Mouse (Mus musculus) c-Kit-positive CD71-negative TER-119-negative erythroid progenitor cells, embryonic 14.5 days (primary cell): ENCODE results near the gene Lrrc1.

Source experiments
- DNase-seq: peaks from one replicate; pipeline ENCODE4 v3.0.0-alpha.2; 2013; ENCODE audit warnings: low read depth

Gene Lrrc1

GRCm38 (mm10) chr9:77426110-77426509 lies 118.6 kb downstream of the Lrrc1 start:
- DNase-seq, result no peak

- no peak for DNase-seq
Observed at GRCm38 (mm10) chr9:77425553-77425952, 119.1 kb downstream of the Lrrc1 start.

GRCm38 (mm10) chr9:77420200-77420585 lies 124.5 kb downstream of the Lrrc1 start:
- no peak for DNase-seq

- DNase-seq, result no peak
Observed at GRCm38 (mm10) chr9:77419501-77420199, 125.0 kb downstream of the Lrrc1 start.

- DNase-seq, result no peak
Observed at GRCm38 (mm10) chr9:77418800-77419199, 125.9 kb downstream of the Lrrc1 start.

DNA sequence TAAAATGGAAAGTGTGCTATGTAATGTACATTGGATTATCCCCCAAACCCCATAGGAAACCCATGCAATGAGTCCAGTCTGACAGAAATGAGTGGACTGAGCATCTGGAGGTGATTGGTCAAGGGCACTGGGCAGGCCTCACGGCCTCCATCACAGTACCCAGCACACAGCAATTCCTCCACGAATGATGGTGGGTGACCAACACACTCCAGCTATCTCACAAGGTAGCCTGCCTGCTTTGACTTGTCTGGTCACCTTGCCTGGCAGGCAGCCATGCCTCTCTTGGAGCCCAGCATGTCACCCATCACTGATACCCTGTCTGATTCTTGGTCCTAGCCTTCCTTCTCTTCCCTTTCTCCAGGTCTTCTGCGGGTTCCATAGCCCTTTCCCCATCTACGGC lies 128.2 kb downstream of the Lrrc1 start:
- no peak for DNase-seq

DNA sequence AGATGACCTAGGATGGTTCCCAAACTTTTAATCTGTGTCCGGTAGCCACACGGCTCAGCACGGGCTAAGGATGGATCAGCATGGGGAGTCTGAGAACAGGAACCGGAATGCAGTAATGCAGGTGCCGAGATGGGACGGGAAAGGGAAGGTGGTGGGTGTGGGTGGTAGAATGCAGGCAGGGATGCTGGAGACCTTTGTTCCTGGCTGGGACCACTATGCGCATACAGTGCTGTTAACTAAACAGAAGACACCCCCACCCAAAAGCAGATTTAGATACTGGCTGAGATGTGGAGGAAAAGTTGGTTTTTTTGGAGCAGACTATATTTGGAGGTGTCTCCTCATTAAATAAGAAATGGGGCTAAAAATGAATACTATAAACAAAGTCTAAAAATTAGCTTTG lies 128.7 kb downstream of the Lrrc1 start:
- DNase-seq, result no peak

GRCm38 (mm10) chr9:77411830-77412425 lies 132.7 kb downstream of the Lrrc1 start:
- DNase-seq, result no peak

DNA sequence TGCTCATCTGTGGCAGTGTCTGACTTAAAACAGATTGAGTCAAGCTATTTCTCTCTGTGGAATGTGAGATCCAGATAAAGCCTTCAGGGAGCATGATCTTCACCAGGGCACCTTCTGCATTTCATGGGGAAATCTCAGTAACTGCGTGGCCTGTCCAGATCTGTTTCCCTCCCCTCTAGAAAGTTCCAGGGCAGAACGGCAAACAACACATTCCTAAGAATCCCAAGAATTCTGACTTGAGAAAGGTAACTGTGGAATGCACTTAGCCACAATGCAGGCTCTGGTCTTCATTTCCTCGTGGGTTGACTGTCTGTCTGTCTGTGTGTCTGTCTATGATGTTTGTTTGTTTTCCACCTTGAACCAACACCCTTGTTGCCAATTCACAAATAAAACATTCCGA lies 133.7 kb downstream of the Lrrc1 start:
- no peak for DNase-seq

GRCm38 (mm10) chr9:77410524-77410923 lies 134.1 kb downstream of the Lrrc1 start:
- DNase-seq, result no peak

DNA sequence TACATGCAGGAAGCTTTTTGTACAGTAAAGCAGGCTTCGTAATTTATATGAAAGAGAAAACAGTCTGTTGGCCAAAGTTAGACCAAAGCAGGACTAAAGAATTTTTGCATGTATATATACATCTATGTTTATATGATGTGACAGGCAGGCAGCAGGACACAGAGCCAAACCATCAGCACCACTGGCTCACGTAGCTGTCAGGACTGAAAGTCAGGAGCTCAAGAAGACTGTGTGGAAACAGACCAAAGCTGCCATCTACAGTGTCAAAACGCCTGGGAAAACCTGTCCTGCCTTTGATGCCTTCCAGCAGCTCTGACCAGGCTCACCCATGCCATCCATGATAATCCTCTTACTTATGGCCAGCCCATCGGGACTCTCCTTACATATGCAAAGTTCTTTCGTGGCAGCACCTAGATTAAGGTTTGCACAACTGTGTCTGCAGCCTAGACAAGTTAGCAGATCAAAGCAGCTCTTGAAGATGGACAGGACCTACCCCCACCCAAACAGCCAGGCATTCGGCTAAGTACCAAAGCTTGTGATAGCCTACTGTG lies 136.5 kb downstream of the Lrrc1 start:
- no peak for DNase-seq

- DNase-seq, result peak; percentile 38
Observed at GRCm38 (mm10) chr9:77406906-77407305, 137.8 kb downstream of the Lrrc1 start.

DNA sequence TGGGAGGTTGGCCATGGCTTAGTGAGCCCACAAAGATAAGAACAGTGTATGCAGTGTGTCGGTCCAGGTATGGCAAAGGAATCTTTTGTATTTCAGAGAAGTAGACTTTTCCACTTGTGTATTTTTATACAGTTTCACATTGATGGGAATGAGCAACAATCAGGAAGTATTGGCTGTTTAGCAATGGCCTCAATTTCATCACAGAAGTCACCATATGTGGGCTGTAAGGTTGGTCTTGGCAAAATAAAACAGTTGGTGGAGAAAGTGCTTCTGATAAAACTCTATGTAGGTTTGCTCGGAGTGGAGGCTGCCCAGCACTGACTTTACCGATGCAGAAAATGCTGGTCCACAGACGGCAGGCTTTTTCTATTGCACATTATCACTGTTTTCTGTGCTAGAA lies 140.2 kb downstream of the Lrrc1 start:
- no peak for DNase-seq

- no peak for DNase-seq
Observed at GRCm38 (mm10) chr9:77403961-77404360, 140.7 kb downstream of the Lrrc1 start.

DNA sequence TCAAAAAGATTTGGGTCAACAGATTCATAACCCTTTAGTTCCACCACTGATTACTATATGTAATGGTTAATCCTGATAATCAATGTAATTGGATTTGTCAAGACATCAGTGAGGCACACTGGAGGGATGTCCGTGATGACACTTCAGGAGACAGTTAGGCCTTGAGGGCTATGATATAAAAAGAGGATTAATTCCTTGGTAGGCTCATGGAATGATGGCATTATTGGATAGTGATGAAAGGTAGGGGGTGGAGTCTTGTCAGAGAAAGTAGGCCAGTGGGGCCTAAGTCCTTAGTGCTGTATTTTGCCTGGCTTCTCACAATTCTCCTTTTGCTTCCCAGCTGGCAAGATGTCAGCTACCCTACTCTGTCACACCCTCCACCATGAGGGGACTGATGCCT lies 141.7 kb downstream of the Lrrc1 start:
- no peak for DNase-seq

DNA sequence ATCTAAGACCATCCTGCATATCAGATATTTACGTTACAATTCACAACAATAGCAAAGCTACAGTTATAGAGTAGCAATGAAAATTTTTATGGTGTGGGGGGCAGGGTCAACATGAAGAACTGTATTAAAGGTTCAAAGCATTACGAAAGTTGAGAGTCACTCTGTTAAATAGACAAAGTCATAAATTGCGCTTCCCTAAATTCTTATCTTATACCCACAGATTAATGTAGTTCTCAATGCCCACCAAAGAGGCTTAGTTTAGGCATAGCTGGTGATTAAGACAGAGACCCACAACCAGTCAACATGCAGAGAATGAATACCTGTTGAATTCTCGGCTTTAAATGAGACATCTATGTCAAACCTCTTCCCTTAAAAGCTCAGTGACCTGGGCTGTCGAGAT lies 144.9 kb downstream of the Lrrc1 start:
- DNase-seq, result no peak

GRCm38 (mm10) chr9:77398856-77399631 lies 145.6 kb downstream of the Lrrc1 start:
- DNase-seq, result no peak

DNA sequence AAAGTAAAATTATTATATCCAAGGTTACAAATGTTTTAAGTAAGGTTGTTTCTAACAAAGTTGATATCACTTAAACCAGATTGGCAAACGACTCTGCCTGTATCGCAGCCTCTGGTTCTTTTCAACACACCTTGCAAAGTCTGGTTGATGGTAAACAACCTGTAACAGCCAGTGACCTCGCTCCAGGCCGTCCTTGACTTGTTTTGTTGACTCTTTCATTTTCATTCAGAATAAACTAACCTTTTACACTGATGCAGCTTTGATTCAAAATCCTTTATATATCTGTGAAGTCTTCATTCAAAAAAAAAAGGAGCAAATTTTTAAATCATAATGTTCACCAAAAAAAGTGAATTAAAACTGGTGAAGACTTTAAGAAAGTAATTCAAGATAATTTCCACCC lies 147.6 kb downstream of the Lrrc1 start:
- no peak for DNase-seq

- DNase-seq, result no peak
Observed at GRCm38 (mm10) chr9:77391248-77391647, 153.4 kb downstream of the Lrrc1 start.

DNA sequence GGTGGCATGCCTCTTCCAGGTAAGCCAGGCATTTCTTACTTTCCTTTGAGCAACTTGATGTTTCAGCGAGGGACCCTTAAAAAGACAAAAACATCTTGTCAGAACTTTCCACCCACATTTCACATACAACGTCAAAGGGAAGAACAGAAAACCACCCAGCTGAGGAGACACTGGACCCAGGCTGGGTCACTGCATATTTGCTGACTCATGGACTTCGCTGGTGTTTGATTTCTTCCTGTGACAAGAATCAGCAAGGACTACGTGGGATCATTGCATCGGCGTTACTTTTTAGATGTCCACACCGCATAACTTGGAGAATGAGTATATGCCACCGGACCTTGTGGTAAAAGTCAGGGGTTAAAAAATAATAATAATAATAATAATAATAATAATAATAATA lies 155.7 kb downstream of the Lrrc1 start:
- no peak for DNase-seq

DNA sequence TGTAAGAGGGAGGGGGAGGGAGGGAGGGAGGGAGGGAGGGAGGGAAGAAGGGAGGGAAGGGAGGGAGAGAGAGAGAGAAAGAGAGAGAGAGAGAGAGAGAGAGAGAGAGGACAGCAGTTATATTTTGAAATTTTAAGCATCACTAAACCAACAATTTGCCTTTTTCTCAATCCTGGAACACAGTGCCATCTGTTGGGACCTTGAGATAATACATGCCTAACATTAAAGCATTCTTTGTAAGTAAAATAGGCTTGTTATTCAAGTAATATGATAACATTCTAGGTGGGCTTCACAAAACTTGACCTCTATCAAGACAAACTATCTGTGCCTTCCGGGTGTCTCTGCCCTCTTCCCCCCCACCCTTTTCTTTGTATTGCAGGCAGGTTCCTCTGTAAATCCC lies 157.9 kb downstream of the Lrrc1 start:
- peak; percentile 29 for DNase-seq

DNA sequence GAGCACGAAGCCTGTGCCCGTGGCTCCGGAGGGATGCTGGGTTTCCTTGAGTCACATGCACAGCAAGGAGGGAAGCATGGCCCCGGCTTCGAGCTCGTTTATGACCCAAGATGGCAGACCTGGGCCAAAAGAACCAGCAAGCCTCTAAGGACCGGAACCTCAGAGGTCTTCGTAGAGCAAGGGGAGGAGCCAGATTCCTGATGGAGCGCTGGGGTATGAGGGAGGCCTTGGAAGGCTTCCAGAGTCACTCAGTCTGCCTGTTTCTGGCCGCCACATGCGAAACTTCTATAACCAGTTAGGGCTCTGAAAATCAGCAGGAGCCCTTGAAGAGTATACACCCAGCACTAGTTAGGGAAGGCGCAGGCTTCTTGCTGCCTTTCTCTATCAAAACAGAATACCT lies 159.1 kb downstream of the Lrrc1 start:
- no peak for DNase-seq

DNA sequence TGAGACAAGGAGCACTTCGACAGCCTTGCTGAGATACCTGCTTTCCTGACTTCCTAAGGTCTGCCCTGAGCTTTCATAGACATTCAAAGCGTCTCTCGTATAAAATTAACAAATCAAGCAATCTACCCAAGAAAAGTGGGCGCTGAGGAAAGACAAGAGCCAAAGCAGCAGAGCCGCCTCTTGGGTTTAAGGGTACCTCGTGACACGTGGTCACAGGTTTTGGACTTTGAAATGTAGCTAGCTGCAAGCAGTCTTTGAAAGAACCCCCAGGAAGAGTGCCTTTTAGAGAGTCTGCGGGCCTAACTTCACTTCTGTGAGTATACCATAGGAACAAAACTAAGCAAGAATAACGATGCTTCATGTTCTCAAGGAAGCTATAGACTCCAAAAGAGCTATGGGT lies 160.0 kb downstream of the Lrrc1 start:
- DNase-seq, result no peak
